Mouse (Mus musculus): ENCODE results near the gene Tcf20.

The Tcf20 gene

GRCm38 (mm10) chr15:82992911-82993310, 5.2 kb upstream of the Tcf20 start:
- no peak for DNase-seq (ENCODE audit: low read depth, low spot score)

DNA sequence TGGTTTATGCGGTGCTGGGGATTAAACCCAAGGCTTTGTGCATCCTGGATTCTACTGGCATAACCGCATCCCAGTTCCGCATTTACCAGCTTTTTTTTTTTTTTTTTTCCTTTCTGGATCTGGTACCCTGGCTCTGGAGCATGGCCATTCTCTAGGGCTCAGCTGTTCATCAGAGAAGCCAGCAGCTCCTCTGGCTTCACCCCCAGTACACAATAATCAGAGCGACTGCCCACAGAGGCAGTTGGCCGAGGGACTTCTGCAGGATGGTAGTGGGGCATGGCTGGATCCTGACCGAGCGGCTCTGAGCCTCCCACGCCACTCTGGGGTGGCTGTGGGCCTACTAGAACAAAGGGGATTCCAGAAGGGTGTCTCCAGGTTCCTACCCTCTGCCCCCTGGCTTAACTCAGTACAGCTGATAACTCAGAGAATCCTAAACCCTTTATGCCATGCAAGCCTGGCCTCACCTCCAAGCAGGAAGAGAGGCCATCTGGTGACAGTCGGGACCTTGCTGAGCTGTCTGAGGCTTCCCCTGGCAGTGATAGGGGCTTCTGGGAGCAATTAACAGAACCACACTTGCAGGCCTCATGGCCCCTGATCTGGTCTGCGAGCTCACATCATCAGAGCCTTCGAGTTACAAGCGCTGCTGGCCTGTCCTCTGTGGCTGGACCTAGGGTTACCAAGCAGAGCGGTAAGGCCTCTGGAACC, 4.6 kb upstream of the Tcf20 start:
- no peak for DNase-seq (ENCODE audit: low read depth, low spot score)

DNA sequence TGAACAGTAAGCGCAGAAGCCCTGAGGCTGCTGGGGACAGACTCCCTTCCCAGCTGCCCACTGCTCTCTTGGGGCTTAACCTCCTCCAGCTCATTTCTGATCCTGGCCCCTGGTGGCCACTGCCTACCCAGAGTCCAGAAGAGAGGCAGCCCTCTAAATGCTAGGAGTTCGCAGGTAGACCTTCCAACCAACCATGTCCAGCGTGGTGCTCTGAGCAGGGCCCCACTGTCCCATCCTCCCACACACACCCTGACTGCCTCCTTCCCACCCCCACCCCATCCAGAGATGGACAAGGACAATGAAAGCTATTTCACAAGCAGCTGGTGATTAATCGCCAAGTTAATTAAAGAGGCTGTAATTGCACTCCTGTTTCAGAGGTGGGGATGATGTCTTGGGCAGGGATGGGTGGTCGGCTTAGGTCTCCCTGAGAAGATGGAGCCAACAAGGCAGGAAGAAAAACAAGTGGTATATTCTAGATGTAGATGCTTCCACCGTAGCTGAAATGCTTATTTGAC, 1.6 kb upstream of the Tcf20 start:
- DNase-seq (ENCODE audit: low read depth, low spot score), result no peak

DNA sequence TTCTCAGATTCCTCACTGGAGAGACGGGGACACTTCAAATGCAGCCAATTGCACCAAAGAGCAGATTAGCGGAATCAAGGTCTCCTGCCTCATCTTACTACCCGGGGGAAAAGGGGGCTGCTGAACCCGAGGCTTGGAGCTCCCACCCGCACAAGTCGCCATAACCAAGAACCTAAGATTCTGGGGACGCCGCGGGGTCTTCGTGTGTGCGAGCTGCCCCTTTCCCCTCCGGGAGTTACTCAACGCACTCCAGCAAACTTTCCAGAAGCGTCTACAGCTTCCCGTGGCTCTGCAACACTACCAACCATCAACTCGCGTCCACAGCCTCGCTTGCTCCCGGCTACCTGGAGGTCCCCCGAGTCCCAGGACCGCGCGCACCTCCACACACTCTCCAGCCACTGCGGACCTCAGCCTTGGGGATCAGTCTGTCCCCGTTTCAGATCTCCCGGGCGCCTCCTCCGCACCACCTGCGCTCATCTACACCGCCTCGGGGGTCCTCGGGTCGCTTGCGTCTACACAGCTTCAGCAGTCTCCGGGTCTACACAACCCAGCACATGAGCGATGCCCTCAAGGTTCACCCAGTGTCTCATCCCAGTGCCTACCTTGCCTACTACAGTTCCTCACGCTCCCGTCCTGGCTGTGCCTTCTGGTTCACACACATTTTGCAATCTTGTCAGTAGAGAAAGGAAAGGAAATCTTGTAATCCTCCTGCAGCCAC, 499 bp downstream of the Tcf20 start:
- no peak for DNase-seq (ENCODE audit: low read depth, low spot score)

DNA sequence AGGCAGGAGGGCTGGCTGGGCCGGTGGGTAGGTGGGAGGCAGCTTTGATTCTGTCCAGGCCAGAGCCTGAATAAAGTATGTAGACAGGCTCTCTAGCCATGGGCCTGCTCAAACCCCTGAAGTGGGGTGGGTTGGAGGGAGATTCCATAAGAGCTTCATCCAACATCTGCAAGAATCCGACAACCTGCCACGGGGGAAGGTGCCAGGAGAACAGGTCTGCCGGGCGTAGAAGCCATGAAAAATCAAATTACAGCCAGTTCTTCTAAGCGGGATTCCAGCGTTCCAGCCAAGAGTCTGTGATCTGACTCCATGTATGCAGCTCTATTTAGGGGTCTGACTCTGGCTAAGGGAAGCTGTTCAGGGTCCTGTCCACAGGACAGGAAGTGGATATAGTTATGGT, 3.1 kb downstream of the Tcf20 start:
- no peak for DNase-seq (ENCODE audit: low read depth, low spot score)

GRCm38 (mm10) chr15:82984097-82984496, 3.6 kb downstream of the Tcf20 start:
- DNase-seq (ENCODE audit: low read depth, low spot score), result no peak

- peak; percentile 18 for DNase-seq (ENCODE audit: low read depth, low spot score)
These were observed 4.2 kb downstream of the Tcf20 start for GRCm38 (mm10) chr15:82983416-82984026.

GRCm38 (mm10) chr15:82982724-82983415, 4.8 kb downstream of the Tcf20 start:
- peak; percentile 20 for DNase-seq (ENCODE audit: low read depth, low spot score)

GRCm38 (mm10) chr15:82981676-82982520, 5.8 kb downstream of the Tcf20 start:
- DNase-seq (ENCODE audit: low read depth, low spot score), result no peak

- no peak for DNase-seq (ENCODE audit: low read depth, low spot score)
These were observed 8.1 kb downstream of the Tcf20 start for GRCm38 (mm10) chr15:82979531-82979930.

DNA sequence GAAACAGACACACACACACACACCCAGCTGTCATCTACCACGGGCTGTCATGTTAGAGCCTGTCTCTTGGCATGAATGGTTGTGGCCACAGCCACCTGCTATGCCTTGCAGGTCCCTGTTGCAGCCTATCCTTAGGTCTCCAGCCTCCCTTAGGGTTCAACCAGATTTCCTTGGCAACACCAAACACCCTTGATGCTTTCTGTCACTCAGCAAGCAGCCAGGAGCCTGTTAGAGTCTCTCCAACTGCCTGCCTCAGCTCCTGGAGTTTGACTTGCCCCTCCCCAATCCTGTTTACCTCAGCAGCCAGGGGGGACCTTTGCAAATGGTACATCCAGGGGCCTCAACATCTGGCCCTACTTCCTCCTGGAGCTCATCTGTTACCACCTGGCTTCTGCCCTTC, 13.2 kb downstream of the Tcf20 start:
- DNase-seq (ENCODE audit: low read depth, low spot score), result no peak

DNA sequence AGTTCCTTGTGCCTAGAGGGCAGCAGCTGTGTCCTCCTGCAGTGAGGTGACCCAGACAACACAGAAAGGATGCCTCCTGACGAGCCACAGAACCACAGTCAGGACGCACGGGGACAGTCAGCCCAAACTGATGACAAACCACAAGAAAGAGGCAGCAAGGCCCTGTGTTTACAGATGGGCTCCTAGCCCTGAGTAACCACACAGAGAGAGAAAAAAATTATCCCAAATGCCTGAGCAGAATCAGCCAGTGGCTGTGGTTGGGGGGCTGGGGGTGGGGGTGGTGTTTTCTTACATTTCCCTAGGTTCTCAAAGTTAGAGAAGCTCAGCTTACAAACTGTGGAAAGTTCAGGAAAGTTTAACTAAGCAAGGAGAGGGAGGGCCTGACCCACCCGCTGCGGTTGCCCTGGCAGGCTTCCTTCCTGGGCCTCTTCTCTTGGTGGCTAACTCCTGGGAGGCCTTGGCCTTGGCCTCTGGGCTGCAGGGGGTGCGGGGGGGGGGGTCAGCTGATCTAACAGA, 18.4 kb downstream of the Tcf20 start:
- no peak for DNase-seq (ENCODE audit: low read depth, low spot score)

GRCm38 (mm10) chr15:82968449-82968848, 19.2 kb downstream of the Tcf20 start:
- no peak for DNase-seq (ENCODE audit: low read depth, low spot score)

DNA sequence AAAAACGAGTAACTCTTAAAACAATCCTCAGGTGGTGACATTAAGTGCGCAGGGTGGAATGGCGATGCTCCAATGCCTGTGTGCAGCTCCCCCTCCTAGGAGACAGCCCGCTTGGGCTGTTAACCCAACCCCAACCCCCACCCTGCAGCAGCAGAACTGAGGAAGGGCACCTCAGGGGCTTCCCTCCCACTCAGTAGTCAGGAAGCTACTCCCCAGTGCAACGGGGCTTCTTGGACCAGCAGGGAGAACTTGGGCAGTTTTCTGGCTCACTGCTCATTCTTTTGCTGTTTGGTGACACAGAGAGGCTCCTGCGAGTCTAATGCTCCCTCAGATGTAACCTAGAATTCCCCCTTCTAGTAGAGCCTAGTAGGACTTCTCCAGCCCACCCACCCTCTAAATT, 19.7 kb downstream of the Tcf20 start:
- DNase-seq (ENCODE audit: low read depth, low spot score), result no peak

DNA sequence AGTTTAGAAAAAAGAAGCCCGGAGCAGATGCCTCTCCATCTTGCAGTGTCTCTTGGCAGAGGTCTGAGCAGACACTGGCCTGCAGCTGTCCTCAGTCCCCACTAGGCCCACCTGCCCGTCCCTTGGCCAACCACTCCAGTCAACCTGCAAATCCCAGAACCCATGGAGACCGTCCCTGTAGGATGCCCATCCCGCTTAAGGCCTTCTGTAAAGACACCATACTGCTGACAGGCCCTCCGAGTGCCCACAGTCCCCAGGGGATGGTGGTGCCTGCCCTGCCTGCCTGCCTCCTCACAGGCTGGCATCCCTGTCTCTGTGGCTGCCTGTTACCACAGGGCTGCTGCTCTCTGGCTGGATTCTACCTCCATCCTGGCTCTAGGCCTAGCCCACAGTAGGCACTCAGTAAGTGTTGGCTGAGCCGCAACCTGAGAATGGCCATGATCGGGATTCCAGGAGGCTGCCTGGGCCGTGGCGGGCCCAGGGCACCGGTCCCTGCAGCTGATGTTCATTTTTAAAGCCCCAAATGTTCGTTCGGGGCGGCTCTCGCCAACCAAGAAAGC, 23.3 kb downstream of the Tcf20 start:
- DNase-seq (ENCODE audit: low read depth, low spot score), result no peak

- no peak for DNase-seq (ENCODE audit: low read depth, low spot score)
These were observed 24.0 kb downstream of the Tcf20 start for GRCm38 (mm10) chr15:82963556-82964156.

GRCm38 (mm10) chr15:82963090-82963489, 24.6 kb downstream of the Tcf20 start:
- no peak for DNase-seq (ENCODE audit: low read depth, low spot score)

- no peak for DNase-seq (ENCODE audit: low read depth, low spot score)
These were observed 25.1 kb downstream of the Tcf20 start for GRCm38 (mm10) chr15:82962536-82962935.

DNA sequence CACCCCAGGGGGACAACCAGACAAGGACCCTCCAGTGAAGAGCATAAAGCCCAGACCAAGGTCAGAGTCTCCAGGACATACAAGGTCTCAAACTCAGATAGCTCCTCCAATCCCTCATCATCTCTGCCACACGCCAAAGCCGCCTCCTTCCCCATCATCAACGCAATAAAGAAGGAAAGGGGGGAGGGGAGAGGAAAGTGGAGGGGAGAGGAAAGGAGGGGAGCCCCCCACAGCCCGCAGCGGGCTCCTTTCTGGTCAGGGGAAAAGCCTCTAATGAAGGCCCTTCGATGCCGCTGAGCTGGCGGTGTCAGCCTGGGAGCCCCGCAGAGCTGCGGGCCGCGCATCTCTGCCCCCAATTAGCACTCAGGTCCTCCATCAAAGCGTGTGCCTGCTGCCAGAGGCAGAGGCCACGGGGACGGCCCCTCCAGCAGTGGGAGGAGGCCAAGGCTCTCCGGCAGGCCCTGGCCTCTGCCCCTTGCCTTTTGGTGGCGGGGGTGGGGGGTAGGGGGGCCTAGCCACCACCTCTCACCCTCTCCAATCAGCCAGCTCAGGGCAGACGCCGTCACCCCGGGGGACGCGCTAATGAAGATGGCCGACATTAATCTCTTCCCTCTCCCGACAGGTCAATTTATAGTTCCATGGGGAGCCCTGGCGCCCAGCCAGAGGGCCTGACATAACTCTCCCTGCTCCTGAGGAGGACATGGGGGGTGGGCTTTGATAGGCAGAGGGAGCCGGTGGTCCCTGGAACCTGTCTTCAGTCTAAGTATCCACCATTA, 26.7 kb downstream of the Tcf20 start:
- no peak for DNase-seq (ENCODE audit: low read depth, low spot score)
